Mouse (Mus musculus): ENCODE data around the gene Dnpep.

Dnpep gene

GRCm38 (mm10) chr1:75264091-75264880, 53.5 kb downstream of the Dnpep start, which contains the start of gene Ptprn:
Ptprn (minus strand) TSS chr1:75264502.
- peak; percentile 89 to 92 for DNase-seq (ENCODE audit: low spot score in 2 of 2)

DNA sequence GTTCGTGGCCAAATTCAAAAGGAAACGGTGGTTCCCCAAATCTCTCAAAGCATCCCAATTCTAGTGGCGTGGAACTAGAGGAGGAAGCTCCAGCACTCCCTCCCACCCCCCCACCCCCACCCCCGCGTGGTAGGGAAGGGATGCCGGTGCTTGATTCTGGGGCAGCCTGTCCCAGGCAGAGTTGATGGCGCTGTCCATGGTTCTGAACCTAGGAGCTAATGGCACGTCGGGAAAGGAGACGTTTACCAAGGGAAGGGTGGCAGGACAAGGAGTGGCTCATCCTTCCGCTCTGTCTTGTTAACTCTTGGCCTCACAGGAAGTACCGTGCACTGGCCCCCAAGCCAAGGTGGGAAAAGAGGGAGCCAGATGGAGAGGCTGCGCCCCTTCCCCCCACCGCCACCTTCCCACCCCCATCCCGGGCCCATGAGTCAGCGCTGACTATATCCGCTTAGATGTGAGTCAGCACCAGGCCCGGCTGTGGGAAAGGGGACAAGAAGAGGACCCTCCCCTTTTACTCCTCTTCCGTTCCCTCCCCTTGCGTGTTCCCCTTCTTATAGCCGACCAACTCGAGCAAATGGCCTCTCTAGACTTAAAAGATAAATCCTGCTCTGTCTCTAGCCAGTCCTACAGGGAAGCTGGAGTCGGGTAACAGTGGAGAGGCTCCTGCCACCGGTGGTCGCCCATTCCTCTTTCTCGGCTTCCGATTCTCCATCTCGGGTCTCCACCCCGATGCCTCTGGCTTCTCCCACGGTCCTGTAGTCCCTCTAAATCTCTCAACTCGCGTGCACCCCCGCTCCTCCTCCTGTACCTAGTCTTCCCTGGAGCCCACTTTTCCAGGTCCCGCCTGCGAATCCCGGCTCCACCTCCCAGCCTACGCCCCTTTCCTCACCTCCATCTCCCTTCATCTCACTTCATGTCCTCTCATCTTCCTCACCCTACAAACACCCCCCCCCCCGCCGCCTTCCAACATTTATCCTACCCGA, 54.5 kb downstream of the Dnpep start:
- DNase-seq (ENCODE audit: low spot score in 2 of 2) = peak; percentile 74 to 80

DNA sequence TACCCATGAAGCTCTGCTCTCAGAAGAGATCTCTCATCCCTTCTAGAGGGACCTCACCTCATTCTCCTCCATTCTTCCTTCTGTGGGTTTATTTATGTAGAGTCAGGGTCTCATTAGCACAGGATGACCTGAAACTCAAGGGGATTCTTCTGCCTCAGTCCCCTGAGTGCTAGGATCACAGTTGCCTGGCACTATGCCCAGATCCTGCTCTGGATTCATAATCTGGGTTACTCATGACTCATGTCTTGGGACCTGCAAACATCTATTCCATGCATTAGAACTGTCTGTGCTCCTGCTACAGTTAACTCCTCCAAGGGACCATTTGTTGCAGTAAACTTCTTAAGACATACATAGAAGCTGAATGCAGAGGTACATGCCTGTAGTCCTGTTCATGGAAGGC, 56.5 kb downstream of the Dnpep start:
- DNase-seq (ENCODE audit: low spot score in 2 of 2) = no peak
